Comparison of ENCODE assay signal across 9 mouse cellular contexts in genomic region chr19:30248822-30249221, GRCm38 (mm10). TPM values are rescaled to one million over a fixed set of nuclear protein-coding genes. Genes with fewer than 3 reads are reported as not detected.
DNase-seq lines count a peak whose midpoint lies in the region; ATAC-seq and TF ChIP-seq lines count a peak whose summit lies in the region.
"Had no signal": no experiment of that assay in that cellular context is flagged by ENCODE, and none has a peak within 500 bp of the region (broad histone marks: within the 10 kb centered on the region; RNA-seq: fewer than 3 reads in every experiment).

No protein-coding gene starts in this region.

- no peak for TF ChIP-seq POLR2A in limb, embryonic 14.5 days (IDR thresholded peaks at IDR 0.05; ENCODE audit: borderline replicate concordance, extremely low read depth, insufficient read depth, insufficient read length)

- H3K9me3 ChIP-seq in limb, embryonic 14.5 days (ENCODE audit: control insufficient read depth, low read length): no peaks in the 10 kb centered on the region
- H3K9me3 ChIP-seq: limb, embryonic 13.5 days had no signal

- peaks cover 6% of the 10 kb centered on the region; the same call in 1 of the 2 replicates for H3K27me3 ChIP-seq in limb, embryonic 14.5 days (ENCODE audit: control insufficient read depth, insufficient read depth, low read length)

- peak; percentile 52 for DNase-seq in urinary bladder, postnatal 14 days (ENCODE audit: low spot score)
- DNase-seq in urinary bladder, postnatal 10 days (ENCODE audit: low spot score): no peak
- peak; percentile 52 for DNase-seq in adrenal gland, postnatal 25 days
- peak; percentile 68 for DNase-seq in embryo, embryonic 9.5 days (ENCODE audit: extremely low spot score)
- DNase-seq in kidney, adult 8-10 months: peak; percentile 10 to 59
- DNase-seq in limb, embryonic 14.5 days (ENCODE audit: low spot score): peak; percentile 72
- peak; percentile 80 for DNase-seq in retina, postnatal 1 day

- no peak overlapping the region for H3K4me2 ChIP-seq in limb, embryonic 14.5 days (replicated peaks; ENCODE audit: low read depth, low read length, severe bottlenecking)
- H3K4me2 ChIP-seq: limb, embryonic 13.5 days had no signal

- H3K4me1 ChIP-seq in limb, embryonic 14.5 days (ENCODE audit: control insufficient read depth, insufficient read depth, low read length): no peaks in the 10 kb centered on the region
- H3K4me1 ChIP-seq: limb, embryonic 13.5 days had no signal

- no peak overlapping the region for H3K4me3 ChIP-seq in limb, embryonic 14.5 days (replicated peaks; ENCODE audit: low read length)
- H3K4me3 ChIP-seq: limb, embryonic 13.5 days had no signal

- no peak overlapping the region for H3K27ac ChIP-seq in limb, embryonic 14.5 days (replicated peaks; ENCODE audit: low read depth, low read length)
- H3K27ac ChIP-seq: limb, embryonic 13.5 days had no signal

- 5% methylated on average over 8 of the region's 8 CpGs for WGBS in limb, embryonic 14.5 days

- no peak for ATAC-seq in limb, embryonic 14.5 days (ENCODE audit: low FRiP score, low read depth)
- no peak for ATAC-seq in monocyte, adult 5-6 weeks (replicated peaks; ENCODE audit: insufficient number of reproducible peaks, low FRiP score, low TSS enrichment, poor library complexity, severe bottlenecking)

- H3K36me3 ChIP-seq in limb, embryonic 14.5 days (ENCODE audit: control insufficient read depth, insufficient read depth, low read length): no peaks in the 10 kb centered on the region
- H3K36me3 ChIP-seq: limb, embryonic 13.5 days had no signal

- H3K9ac ChIP-seq in limb, embryonic 14.5 days (ENCODE audit: low read depth, low read length, severe bottlenecking): no peak overlapping the region
- H3K9ac ChIP-seq: limb, embryonic 13.5 days had no signal

RNA-seq across cellular contexts. Expression of gene Mbl2, which starts 16.1 kb away (rescaled TPM):
- 3.5 TPM in 1 of 2 replicates, not detected in the other for total RNA-seq in adrenal gland, postnatal 25 days (2021)
- not detected in 2 replicates for polyA plus RNA-seq in limb, embryonic 14.5 days (2012; rRNA removed)
- polyA plus RNA-seq in limb, embryonic 14.5 days (2014; fragmentation: Nextera tagmentation; extraction: Ambion mirVana): not detected in 2 replicates
- total RNA-seq in monocyte, adult 5-6 weeks (2017): not detected in 3 replicates
- polyA plus RNA-seq: limb, embryonic 13.5 days had no signal
